Mouse (Mus musculus): Measurements from ENCODE around the gene Coro2b. TPM values are rescaled to one million over a fixed set of nuclear protein-coding genes. Genes with fewer than 3 reads are reported as not detected.

The Coro2b gene
- polyA plus RNA-seq (2015; fragmentation: Nextera tagmentation; extraction: Ambion mirVana) = 9.5 and 10.3 TPM in 2 replicates

- no peaks in the 10 kb centered on the region for H3K9me3 ChIP-seq (replicated peaks)
- ATAC-seq (ENCODE audit: insufficient number of reproducible peaks, low FRiP score, low TSS enrichment, low read depth) = peak; percentile 12; the same call in 1 of the 2 replicates
- H3K4me1 ChIP-seq = peaks cover 49% of the 10 kb centered on the region
- H3K27me3 ChIP-seq = no peaks in the 10 kb centered on the region
- peak within 1 kb of the TSS; percentile 59 for H3K4me3 ChIP-seq (replicated peaks)
- H3K4me2 ChIP-seq (replicated peaks) = peak within 1 kb of the TSS; percentile 92
- 1% methylated on average over 58 of the region's 74 CpGs for WGBS
- H3K9ac ChIP-seq = peak within 1 kb of the TSS; percentile 43
- no peaks in the 10 kb centered on the region for H3K36me3 ChIP-seq
- peak within 1 kb of the TSS; percentile 35 for H3K27ac ChIP-seq (replicated peaks)
Measured at GRCm38 (mm10) chr9:62536655-62537631, at the start of gene Coro2b. Coro2b (minus strand) TSS chr9:62537044.

GRCm38 (mm10) chr9:62577558-62577957 is 40.7 kb upstream of the Coro2b start:
- WGBS = 44% methylated on average over 1 of the region's 1 CpGs
- ATAC-seq (ENCODE audit: insufficient number of reproducible peaks, low FRiP score, low TSS enrichment, low read depth) = no peak
- Histone ChIP-seq H3K4me2 (replicated peaks) (no peak overlapping the region), H3K9ac (no peak overlapping the region), H3K27ac (replicated peaks) (no peak overlapping the region), H3K36me3 (no peaks in the 10 kb centered on the region), H3K27me3 (no peaks in the 10 kb centered on the region), H3K9me3 (replicated peaks) (no peaks in the 10 kb centered on the region), H3K4me3 (replicated peaks) (no peak overlapping the region), H3K4me1 (no peaks in the 10 kb centered on the region)

DNA sequence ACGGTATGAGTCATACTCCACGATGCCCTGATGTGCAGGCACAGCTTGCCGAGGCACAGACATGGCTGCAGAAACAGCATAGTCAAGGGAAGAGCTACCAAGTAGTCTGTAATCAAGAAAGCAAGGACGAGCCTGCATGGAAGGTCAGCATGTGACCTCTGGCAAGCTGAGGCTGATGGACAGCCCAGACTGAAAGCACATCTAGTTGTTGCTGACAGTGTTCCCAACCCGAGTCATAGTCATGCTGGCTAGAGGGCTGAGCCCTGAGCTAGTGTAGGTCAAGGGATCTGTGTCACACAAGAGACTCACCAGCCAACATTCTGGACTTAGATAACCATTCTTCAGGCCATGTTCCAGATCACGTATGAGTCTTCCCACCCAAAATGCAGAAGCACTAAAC is 32.3 kb upstream of the Coro2b start:
- Histone ChIP-seq H3K9ac (no peak overlapping the region), H3K27ac (replicated peaks) (no peak overlapping the region), H3K4me1 (no peaks in the 10 kb centered on the region), H3K4me2 (replicated peaks) (no peak overlapping the region), H3K27me3 (no peaks in the 10 kb centered on the region), H3K4me3 (replicated peaks) (no peak overlapping the region), H3K36me3 (no peaks in the 10 kb centered on the region), H3K9me3 (replicated peaks) (no peaks in the 10 kb centered on the region)
- ATAC-seq (ENCODE audit: insufficient number of reproducible peaks, low FRiP score, low TSS enrichment, low read depth) = no peak
- WGBS = 86% methylated on average over 6 of the region's 6 CpGs

GRCm38 (mm10) chr9:62567818-62568217 is 31.0 kb upstream of the Coro2b start:
- 96% methylated on average over 1 of the region's 1 CpGs for WGBS
- no peaks in the 10 kb centered on the region for H3K4me1 ChIP-seq
- no peaks in the 10 kb centered on the region for H3K27me3 ChIP-seq
- H3K9ac ChIP-seq = no peak overlapping the region
- H3K36me3 ChIP-seq = no peaks in the 10 kb centered on the region
- no peak overlapping the region for H3K27ac ChIP-seq (replicated peaks)
- H3K9me3 ChIP-seq (replicated peaks) = no peaks in the 10 kb centered on the region
- no peak overlapping the region for H3K4me3 ChIP-seq (replicated peaks)
- no peak for ATAC-seq (ENCODE audit: insufficient number of reproducible peaks, low FRiP score, low TSS enrichment, low read depth)
- no peak overlapping the region for H3K4me2 ChIP-seq (replicated peaks)

DNA sequence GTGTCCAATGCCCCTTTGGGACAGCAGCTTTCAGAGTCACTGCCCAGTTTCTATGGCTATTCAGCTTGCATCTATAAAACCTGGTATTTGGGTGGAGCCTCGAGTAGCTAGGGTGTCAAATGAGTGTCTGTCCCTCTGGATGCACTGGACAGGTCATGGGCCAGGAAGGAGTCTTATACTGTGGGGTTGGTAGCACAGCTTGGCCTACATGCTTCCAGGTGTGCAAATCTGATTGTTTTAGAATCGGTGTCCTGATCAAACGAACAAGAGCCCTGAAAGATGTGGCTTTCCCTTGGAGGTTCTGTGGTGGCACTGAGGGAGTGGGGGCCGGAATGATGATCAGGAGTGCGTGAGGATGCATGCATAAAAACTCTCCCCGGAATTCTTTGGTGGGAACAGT is 25.4 kb upstream of the Coro2b start:
- H3K4me3 ChIP-seq (replicated peaks) = no peak overlapping the region
- 86% methylated on average over 6 of the region's 6 CpGs for WGBS

DNA sequence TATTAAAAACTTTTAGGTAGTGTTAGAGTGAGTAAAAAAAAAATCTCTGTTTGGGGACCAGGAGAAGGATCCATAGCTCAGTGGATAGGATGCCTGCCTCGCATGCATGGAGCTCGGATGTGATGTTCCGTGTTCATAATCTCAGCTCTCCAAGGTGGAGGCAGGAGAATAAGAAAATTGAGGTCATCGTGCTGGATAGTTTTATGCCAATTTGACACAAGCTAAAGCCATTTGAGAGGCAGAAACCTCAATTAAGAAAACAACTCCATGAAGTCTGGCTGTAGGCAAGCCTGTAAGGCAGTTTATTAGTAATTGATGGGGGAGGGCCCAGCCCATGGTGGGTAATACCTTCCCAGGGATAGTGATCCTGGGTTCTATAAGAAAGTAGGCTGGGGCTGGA is 23.6 kb upstream of the Coro2b start:
- no peak overlapping the region for H3K27ac ChIP-seq (replicated peaks)
- no peak overlapping the region for H3K4me3 ChIP-seq (replicated peaks)
- no peaks in the 10 kb centered on the region for H3K27me3 ChIP-seq
- H3K4me2 ChIP-seq (replicated peaks) = no peak overlapping the region
- WGBS = 90% methylated on average over 4 of the region's 4 CpGs
- H3K36me3 ChIP-seq = no peaks in the 10 kb centered on the region
- H3K9ac ChIP-seq = no peak overlapping the region
- ATAC-seq (ENCODE audit: insufficient number of reproducible peaks, low FRiP score, low TSS enrichment, low read depth) = no peak
- no peaks in the 10 kb centered on the region for H3K9me3 ChIP-seq (replicated peaks)
- no peaks in the 10 kb centered on the region for H3K4me1 ChIP-seq

More for the DNA sequence above, 25.4 kb upstream of the Coro2b start:
- Histone ChIP-seq H3K4me2 (replicated peaks) (no peak overlapping the region), H3K36me3 (no peaks in the 10 kb centered on the region), H3K27me3 (no peaks in the 10 kb centered on the region), H3K4me1 (no peaks in the 10 kb centered on the region), H3K9ac (no peak overlapping the region), H3K27ac (replicated peaks) (no peak overlapping the region), H3K9me3 (replicated peaks) (no peaks in the 10 kb centered on the region)
- no peak for ATAC-seq (ENCODE audit: insufficient number of reproducible peaks, low FRiP score, low TSS enrichment, low read depth)

DNA sequence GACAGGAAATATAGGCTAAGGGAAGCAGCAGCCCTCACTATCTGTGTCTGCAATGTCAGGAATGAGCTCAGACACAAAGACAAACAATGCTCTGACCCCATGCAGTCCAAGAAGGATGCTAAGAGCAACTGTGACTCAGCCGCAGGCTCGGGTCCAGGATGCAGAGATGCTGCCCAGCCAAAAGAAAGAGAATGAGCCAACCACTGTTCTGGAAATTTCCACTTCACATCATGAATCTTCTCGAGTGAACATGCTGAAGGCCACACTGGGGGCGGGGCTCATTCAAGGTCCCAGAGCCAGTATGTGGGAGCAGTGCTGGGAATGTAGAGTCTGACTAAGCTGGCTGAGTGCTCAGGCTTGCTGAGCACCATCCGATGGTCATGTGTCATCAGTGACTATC is 23.2 kb upstream of the Coro2b start:
- H3K9me3 ChIP-seq (replicated peaks) = no peaks in the 10 kb centered on the region
- 67% methylated on average over 5 of the region's 5 CpGs for WGBS
- no peak overlapping the region for H3K4me2 ChIP-seq (replicated peaks)
- no peak overlapping the region for H3K4me3 ChIP-seq (replicated peaks)
- H3K27me3 ChIP-seq = no peaks in the 10 kb centered on the region
- H3K36me3 ChIP-seq = no peaks in the 10 kb centered on the region
- H3K27ac ChIP-seq (replicated peaks) = no peak overlapping the region
- no peaks in the 10 kb centered on the region for H3K4me1 ChIP-seq
- no peak overlapping the region for H3K9ac ChIP-seq
- ATAC-seq (ENCODE audit: insufficient number of reproducible peaks, low FRiP score, low TSS enrichment, low read depth) = no peak

- Histone ChIP-seq H3K4me1 (no peaks in the 10 kb centered on the region), H3K4me3 (replicated peaks) (no peak overlapping the region), H3K9ac (no peak overlapping the region), H3K9me3 (replicated peaks) (no peaks in the 10 kb centered on the region), H3K27me3 (no peaks in the 10 kb centered on the region), H3K36me3 (no peaks in the 10 kb centered on the region), H3K4me2 (replicated peaks) (no peak overlapping the region), H3K27ac (replicated peaks) (no peak overlapping the region)
- WGBS = 70% methylated on average over 3 of the region's 3 CpGs
- ATAC-seq (ENCODE audit: insufficient number of reproducible peaks, low FRiP score, low TSS enrichment, low read depth) = no peak
Measured at GRCm38 (mm10) chr9:62559446-62559845, 22.6 kb upstream of the Coro2b start.

DNA sequence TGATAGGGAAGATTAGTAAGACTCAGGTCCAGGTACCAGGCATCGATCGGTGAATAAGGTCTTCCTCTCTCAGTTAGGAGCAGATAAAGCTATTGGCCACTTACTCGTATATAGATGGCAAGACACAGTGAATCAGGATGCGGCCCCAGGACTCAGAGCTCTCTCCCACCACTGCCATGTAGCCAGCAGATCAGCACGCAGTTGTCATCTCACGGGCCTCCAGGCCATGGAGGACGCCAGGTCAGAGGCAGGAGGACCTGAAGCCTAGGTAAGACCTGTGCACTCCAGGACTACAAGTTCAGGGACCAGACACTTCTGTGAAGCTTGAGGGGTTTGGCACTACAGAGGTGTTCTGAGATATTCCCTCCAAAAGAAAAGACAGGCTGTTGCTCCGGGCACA is 21.2 kb upstream of the Coro2b start:
- ATAC-seq (ENCODE audit: insufficient number of reproducible peaks, low FRiP score, low TSS enrichment, low read depth) = no peak
- Histone ChIP-seq H3K4me2 (replicated peaks) (no peak overlapping the region), H3K36me3 (no peaks in the 10 kb centered on the region), H3K4me3 (replicated peaks) (no peak overlapping the region), H3K27ac (replicated peaks) (no peak overlapping the region), H3K27me3 (no peaks in the 10 kb centered on the region), H3K9ac (no peak overlapping the region), H3K4me1 (no peaks in the 10 kb centered on the region), H3K9me3 (replicated peaks) (no peaks in the 10 kb centered on the region)
- 89% methylated on average over 8 of the region's 8 CpGs for WGBS

DNA sequence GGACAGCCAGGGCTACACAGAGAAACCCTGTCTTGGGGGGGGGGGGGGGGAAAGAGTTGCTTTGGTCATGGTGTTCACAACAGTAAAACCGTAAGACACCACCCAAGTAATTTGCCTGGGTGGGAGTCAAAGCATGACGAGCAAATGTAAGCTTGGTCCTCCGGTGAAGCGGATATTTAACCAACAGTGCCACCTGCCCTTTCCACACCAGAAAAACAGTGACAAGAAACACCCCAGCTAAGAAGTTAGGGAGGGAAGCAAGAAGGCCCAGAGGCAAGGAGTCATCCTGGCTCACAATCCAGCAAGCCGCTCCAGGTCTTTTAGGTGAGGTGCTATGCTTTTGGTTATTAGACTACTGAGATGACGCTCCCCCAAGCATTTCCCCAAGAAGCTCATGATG is 19.9 kb upstream of the Coro2b start:
- Histone ChIP-seq H3K27ac (replicated peaks) (no peak overlapping the region), H3K4me3 (replicated peaks) (no peak overlapping the region), H3K9ac (no peak overlapping the region), H3K27me3 (no peaks in the 10 kb centered on the region), H3K36me3 (no peaks in the 10 kb centered on the region), H3K4me2 (replicated peaks) (no peak overlapping the region), H3K9me3 (replicated peaks) (no peaks in the 10 kb centered on the region), H3K4me1 (no peaks in the 10 kb centered on the region)
- no peak for ATAC-seq (ENCODE audit: insufficient number of reproducible peaks, low FRiP score, low TSS enrichment, low read depth)
- 88% methylated on average over 6 of the region's 6 CpGs for WGBS

DNA sequence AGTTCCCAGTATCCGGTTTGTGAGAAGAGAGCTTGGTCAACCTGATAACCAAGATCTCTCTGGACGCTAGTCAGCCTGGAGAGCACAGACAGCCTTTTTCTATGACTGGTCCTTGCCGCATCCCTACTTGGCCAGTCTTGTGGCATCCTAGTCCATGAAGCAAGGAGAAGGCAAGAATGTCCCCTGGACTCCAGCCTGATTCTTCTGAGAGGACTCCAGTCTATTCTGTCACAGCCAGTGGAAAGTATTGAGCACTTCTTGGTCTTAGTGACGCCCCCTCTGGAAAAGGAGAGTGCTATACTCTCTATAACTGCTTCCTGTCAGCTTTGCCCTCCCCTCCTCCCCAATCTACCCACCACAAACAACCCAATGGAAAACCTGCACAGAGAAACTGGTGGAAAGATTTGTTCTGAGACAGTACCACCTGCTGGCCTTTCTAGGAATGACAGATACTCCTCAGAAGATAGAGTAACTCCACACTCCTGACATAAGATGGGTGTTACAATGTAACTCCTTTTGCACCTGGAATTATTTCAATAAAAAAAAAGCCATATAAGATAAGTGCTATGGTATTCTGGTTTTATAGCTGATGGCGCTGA is 18.5 kb upstream of the Coro2b start:
- ATAC-seq (ENCODE audit: insufficient number of reproducible peaks, low FRiP score, low TSS enrichment, low read depth) = no peak
- H3K27me3 ChIP-seq = no peaks in the 10 kb centered on the region
- H3K9me3 ChIP-seq (replicated peaks) = no peaks in the 10 kb centered on the region
- no peak overlapping the region for H3K4me2 ChIP-seq (replicated peaks)
- no peaks in the 10 kb centered on the region for H3K36me3 ChIP-seq
- H3K4me1 ChIP-seq = no peaks in the 10 kb centered on the region
- 68% methylated on average over 5 of the region's 5 CpGs for WGBS
- H3K27ac ChIP-seq (replicated peaks) = no peak overlapping the region
- no peak overlapping the region for H3K9ac ChIP-seq
- no peak overlapping the region for H3K4me3 ChIP-seq (replicated peaks)

Measured in embryonic facial prominence, embryonic 15.5 days (tissue).